Mouse (Mus musculus) kidney, postnatal 0 days (tissue): ENCODE measurements at regions not wholly inside any gene's neighbourhood (a gene's known extent, or its start where the extent isn't known, plus 50 kb on each side); places are given as distances from the start of the nearest gene placed in this dataset.

Experiments
- ATAC-seq: fragments of 200-750 bp; cut with Nextera tagmentation; replicated peaks from 2 replicates; pipeline ENCODE4 v1.8.0; 2017; ENCODE audit warnings: low read depth, moderate number of reproducible peaks, moderate TSS enrichment, moderate library complexity; ENCODE audit not compliant: low FRiP score
- DNase-seq: peaks from one replicate; pipeline ENCODE4 v3.0.0-alpha.2; 2016; ENCODE audit warnings: low spot score
- H3K27ac ChIP-seq: fragments of 300-500 bp; sonication (generic); 2 replicates; pipeline ENCODE4 v1.5.1; 2014; ENCODE audit warnings: mild to moderate bottlenecking
- H3K27me3 ChIP-seq: fragments of 300-500 bp; sonication (generic); 2 replicates; pipeline ENCODE4 v1.6.1; 2014; ENCODE audit warnings: low read length, mixed read lengths; ENCODE audit not compliant: insufficient read depth
- H3K36me3 ChIP-seq: fragments of 300-500 bp; sonication (generic); 2 replicates; pipeline ENCODE4 v1.6.1; 2014; ENCODE audit warnings: low read length, mixed read lengths; ENCODE audit not compliant: insufficient read depth
- H3K4me1 ChIP-seq: fragments of 300-500 bp; sonication (generic); replicated peaks from 2 replicates; pipeline ENCODE4 v1.6.1; 2014; ENCODE audit warnings: antibody characterized with exemption, low read length, mixed read lengths; ENCODE audit not compliant: insufficient read depth
- H3K4me2 ChIP-seq: fragments of 300-500 bp; sonication (generic); 2 replicates; pipeline ENCODE4 v1.6.1; 2014; ENCODE audit warnings: mild to moderate bottlenecking, low read length, moderate library complexity, mixed read lengths
- H3K4me3 ChIP-seq: fragments of 300-500 bp; sonication (generic); replicated peaks from 2 replicates; pipeline ENCODE4 v1.5.1; 2014; ENCODE audit warnings: low read depth, low read length
- H3K9ac ChIP-seq: fragments of 300-500 bp; sonication (generic); 2 replicates; pipeline ENCODE4 v1.6.1; 2014; ENCODE audit warnings: low read depth, low read length
- H3K9me3 ChIP-seq: fragments of 300-500 bp; sonication (generic); replicated peaks from 2 replicates; pipeline ENCODE4 v1.6.1; 2016; ENCODE audit warnings: low read length, inconsistent platforms, mixed read lengths
- CTCF ChIP-seq: IDR thresholded peaks from 2 replicates; pipeline ENCODE4 v1.5.1; 2016; ENCODE audit warnings: antibody characterized with exemption, low read depth, mild to moderate bottlenecking, moderate library complexity
- WGBS: fragments of 180-500 bp; shearing (Covaris S2); extraction: QIAGEN DNeasy Blood & Tissue Kit; methylation state at CpG from one replicate; pipeline ENCODE4 v1.1.7; 2014; 5-methylcytosine and 5-hydroxymethylcytosine counted together

DNA sequence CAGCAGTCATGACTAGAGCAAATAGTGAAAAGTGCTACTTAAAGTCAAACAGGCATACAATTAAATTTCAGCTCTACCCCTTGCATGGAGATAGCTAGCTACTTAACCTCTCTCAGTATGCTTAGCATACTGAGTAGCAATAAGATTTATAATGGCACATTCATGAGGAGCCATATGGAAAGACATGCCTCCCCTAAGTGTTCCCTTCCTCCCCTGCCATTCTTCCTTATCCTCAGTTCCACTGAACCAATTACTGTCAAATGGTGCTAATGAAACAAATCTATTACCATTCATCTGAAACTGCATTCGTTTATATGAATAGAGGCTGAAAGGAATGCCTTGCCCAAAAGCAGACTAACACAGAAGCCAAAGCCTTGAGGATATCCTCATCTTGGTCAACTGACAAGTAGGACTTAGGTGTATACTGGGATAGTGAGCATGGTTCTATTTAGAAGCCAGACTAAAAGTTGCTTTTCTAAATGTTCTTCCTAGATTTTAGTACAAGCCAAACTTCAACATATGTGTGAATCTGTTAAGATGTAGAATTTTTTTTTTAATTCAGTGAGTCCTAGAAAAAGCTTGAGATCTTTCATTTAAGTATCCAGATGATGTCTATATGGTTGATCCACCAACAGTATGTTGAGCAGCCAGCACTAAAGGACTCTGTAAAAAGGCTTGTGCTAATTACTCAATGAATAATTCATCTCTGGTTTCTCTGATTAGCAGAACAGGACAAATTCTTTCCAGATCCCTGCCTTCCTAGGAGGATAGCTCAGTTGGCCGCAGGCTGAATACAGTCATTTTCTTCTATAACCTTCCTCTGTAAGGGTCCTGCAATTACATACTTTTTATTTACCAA lies 368.7 kb downstream of the Tmem135 start:
- Histone ChIP-seq H3K36me3 (no peaks in the 10 kb centered on the region), H3K9ac (no peak overlapping the region), H3K27me3 (no peaks in the 10 kb centered on the region), H3K27ac (no peak overlapping the region), H3K4me1 (no peaks in the 10 kb centered on the region), H3K4me2 (no peak overlapping the region), H3K4me3 (no peak overlapping the region), H3K9me3 (no peaks in the 10 kb centered on the region)
- no peak for DNase-seq
- no peak for TF ChIP-seq CTCF
- no peak for ATAC-seq
- 73% methylated on average over 2 of the region's 2 CpGs for WGBS

DNA sequence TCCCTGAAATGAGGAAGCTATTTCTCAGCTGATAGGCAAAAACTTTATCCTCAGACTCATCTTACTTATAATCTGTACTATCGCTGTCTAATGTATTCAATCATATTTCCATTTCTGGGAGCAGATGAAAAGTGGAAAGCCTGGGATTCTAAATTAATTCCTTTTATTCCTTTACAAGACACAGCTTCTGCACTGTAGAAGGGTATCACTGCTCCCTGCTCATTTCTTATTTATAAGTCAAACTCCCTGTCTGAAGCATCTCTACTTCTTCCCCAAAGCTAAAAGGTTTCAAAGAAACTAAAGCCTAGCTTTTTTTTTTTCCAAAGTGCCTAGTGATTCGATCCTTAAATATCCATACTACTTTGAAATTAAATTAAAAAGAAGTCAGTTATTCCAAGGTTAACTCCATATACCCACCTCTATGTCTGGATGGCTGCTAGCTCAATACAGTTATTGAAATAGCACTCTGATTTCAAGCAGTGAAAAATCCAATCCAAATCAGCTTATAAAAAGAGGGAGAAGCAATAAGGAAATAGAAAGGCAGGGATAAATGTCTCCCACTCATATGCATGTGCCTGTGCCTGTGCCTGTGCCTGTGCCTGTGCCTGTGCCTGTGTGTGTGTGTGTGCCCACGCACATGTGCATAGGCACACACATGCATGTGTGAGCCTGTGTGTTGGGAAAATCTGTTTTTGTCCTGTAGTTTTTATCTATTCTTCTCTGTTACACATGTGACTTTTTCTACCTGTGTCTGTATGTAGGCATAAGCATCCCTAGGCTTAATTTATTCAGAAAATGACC lies 380.6 kb downstream of the Tmem135 start:
- Histone ChIP-seq H3K36me3 (no peaks in the 10 kb centered on the region), H3K27me3 (no peaks in the 10 kb centered on the region), H3K4me2 (no peak overlapping the region), H3K27ac (no peak overlapping the region), H3K9me3 (no peaks in the 10 kb centered on the region), H3K9ac (no peak overlapping the region), H3K4me3 (no peak overlapping the region), H3K4me1 (no peaks in the 10 kb centered on the region)
- DNase-seq, result no peak
- ATAC-seq, result no peak
- 88% methylated on average over 3 of the region's 3 CpGs for WGBS
- TF ChIP-seq CTCF, result no peak

DNA sequence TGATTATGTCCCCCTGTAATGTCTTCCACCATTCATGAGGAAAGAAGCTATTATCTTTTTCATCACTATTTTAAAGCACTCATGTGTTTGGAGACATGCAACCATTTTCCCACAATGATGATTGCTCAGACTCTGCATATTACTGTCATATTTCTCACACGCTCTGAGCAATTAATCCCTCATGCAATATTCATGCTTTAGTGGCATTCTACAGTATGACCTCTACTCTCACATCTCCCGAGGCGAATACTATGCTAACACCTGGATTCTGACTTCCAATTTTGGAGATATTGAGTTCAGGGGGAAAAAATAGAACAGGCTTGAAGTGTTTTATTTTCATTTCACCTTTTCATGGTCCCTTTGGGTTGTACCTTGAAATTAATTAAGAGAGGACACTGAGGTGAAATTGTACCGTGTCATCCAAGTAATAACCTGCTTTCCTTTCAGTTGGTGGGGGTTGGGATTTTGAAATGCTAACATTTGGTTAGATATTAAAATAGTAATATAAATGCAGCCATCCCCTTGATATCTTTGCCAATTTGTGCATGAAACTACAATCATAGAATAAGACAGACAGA lies 405.1 kb downstream of the Tmem135 start:
- 91% methylated on average over 4 of the region's 4 CpGs for WGBS
- H3K4me3 ChIP-seq, result no peak overlapping the region
- H3K27ac ChIP-seq, result no peak overlapping the region
- ATAC-seq (no peak), DNase-seq (no peak)
- no peak overlapping the region for H3K9ac ChIP-seq
- no peaks in the 10 kb centered on the region for H3K9me3 ChIP-seq
- no peaks in the 10 kb centered on the region for H3K27me3 ChIP-seq
- TF ChIP-seq CTCF, result no peak
- H3K36me3 ChIP-seq, result no peaks in the 10 kb centered on the region
- no peaks in the 10 kb centered on the region for H3K4me1 ChIP-seq
- H3K4me2 ChIP-seq, result no peak overlapping the region

DNA sequence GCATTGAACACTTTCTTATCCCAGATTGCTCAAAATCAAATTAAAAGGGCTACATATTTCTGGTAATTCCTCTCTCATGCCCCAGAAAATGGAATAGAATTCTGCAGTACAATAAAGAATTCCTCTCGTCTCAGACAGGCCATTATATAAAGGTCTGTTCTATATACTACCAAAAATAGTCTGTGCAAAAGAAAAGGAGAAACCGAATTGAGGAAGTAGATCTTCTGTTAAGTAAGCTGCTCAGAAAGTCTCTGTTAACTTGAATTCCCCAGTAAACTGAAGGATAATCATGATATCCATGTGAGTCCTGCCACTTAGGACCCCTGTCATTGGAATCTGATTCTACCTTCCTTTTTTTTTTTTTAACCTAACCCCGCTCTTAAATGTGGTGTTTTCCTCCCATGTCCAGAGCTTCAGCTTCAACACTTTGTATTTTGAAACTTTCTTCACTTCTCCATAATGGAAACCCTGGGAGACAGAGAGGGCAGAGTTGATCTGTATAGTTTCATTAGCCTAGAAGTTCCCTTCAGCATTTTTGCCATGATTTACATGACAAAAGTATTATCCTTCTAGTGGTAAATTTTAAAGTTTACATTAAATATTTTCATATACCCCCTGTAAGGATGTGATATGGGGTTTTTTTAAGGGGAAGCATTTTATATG lies 406.1 kb downstream of the Tmem135 start:
- no peak for ATAC-seq
- Histone ChIP-seq H3K9me3 (no peaks in the 10 kb centered on the region), H3K9ac (no peak overlapping the region), H3K27me3 (no peaks in the 10 kb centered on the region), H3K27ac (no peak overlapping the region), H3K4me2 (no peak overlapping the region), H3K4me3 (no peak overlapping the region), H3K36me3 (no peaks in the 10 kb centered on the region), H3K4me1 (no peaks in the 10 kb centered on the region)
- no peak for TF ChIP-seq CTCF
- 81% methylated on average over 3 of the region's 3 CpGs for WGBS
- DNase-seq, result no peak

DNA sequence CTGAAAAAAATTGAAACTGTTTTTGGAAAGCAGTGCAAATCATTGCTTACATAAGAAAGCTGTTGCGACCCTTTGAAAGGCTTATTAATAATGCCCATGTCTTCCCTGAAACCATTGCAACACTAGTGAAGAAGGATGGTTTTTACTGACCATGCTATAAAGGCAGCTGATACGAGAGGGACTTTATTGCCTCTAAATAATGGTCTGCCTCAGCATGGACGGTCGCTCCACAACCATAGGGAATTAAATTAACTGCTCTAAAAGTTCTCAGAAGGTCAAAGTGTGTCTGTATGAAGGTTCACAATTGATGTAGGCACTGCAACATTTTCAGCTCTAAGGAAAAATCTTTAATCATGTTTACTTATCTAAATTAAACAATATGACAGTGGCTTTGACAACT lies 429.6 kb downstream of the Tmem135 start:
- no peak overlapping the region for H3K9ac ChIP-seq
- no peaks in the 10 kb centered on the region for H3K27me3 ChIP-seq
- no peaks in the 10 kb centered on the region for H3K9me3 ChIP-seq
- H3K27ac ChIP-seq, result no peak overlapping the region
- no peaks in the 10 kb centered on the region for H3K36me3 ChIP-seq
- WGBS, result 37% methylated on average over 4 of the region's 4 CpGs
- no peak for ATAC-seq
- no peak overlapping the region for H3K4me2 ChIP-seq
- H3K4me1 ChIP-seq, result no peaks in the 10 kb centered on the region
- no peak for DNase-seq
- TF ChIP-seq CTCF, result no peak
- H3K4me3 ChIP-seq, result no peak overlapping the region

DNA sequence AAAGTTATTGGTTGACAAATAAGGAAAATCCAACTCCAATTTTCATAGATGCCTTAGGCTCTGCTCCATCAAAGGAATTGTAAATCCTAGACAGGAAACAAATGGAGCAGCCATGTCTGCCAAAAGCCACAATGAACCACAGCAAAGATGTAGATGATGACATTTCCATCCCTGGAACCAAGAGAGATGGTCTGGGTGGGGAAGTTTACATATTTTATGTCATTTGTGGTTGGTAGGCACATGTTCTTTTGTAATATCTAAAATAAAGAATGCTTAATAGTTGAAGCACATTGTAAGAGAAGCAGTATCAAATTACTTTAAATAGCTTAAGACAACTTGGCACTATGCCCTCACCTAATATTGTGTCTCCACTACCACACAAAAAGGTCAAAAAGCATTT lies 443.2 kb downstream of the Tmem135 start:
- Histone ChIP-seq H3K4me1 (no peaks in the 10 kb centered on the region), H3K36me3 (no peaks in the 10 kb centered on the region), H3K4me2 (no peak overlapping the region), H3K27me3 (no peaks in the 10 kb centered on the region), H3K9ac (no peak overlapping the region), H3K4me3 (no peak overlapping the region), H3K9me3 (no peaks in the 10 kb centered on the region), H3K27ac (no peak overlapping the region)
- TF ChIP-seq CTCF, result no peak
- ATAC-seq, result no peak
- no peak for DNase-seq
